ENCODE assay signal across 19 mouse cellular contexts in genomic region chr8:49595501-49595900, GRCm38 (mm10).
DNase-seq lines count a peak whose midpoint lies in the region; ATAC-seq and TF ChIP-seq lines count a peak whose summit lies in the region.
"Had no signal": no experiment of that assay in that cellular context is flagged by ENCODE, and none has a peak within 500 bp of the region (broad histone marks: within the 10 kb centered on the region; RNA-seq: fewer than 3 reads in every experiment).

No protein-coding gene starts in this region.

- 0 out of 2 replicates have a peak, but pooled peaks cover 2% of the 10 kb centered on the region for H3K4me1 ChIP-seq in forebrain, embryonic 14.5 days (ENCODE audit: control insufficient read depth, insufficient read depth, low read length)
- no peaks in the 10 kb centered on the region for H3K4me1 ChIP-seq in forebrain, postnatal 0 days (ENCODE audit: insufficient read depth)
- H3K4me1 ChIP-seq: embryonic facial prominence, embryonic 12.5 days; heart, embryonic 10.5 days; hindbrain, embryonic 13.5 days had no signal

- peak; percentile 46; the same call in 1 of the 2 replicates for ATAC-seq in forebrain, embryonic 14.5 days
- no peak for ATAC-seq in forebrain, postnatal 0 days
- ATAC-seq: activated CD4-positive, CD25-positive, alpha-beta regulatory T cell, adult 4 months; hindbrain, postnatal 0 days; Patski had no signal

- no peak overlapping the region for H3K4me3 ChIP-seq in forebrain, embryonic 14.5 days (ENCODE audit: low read depth, low read length)
- no peak overlapping the region for H3K4me3 ChIP-seq in forebrain, postnatal 0 days (ENCODE audit: low read depth, low read length)
- H3K4me3 ChIP-seq: embryonic facial prominence, embryonic 12.5 days; heart, embryonic 10.5 days; hindbrain, embryonic 13.5 days had no signal

- no peaks in the 10 kb centered on the region for H3K27me3 ChIP-seq in forebrain, embryonic 14.5 days (replicated peaks; ENCODE audit: control insufficient read depth, insufficient read depth, low read length)
- no peaks in the 10 kb centered on the region for H3K27me3 ChIP-seq in forebrain, postnatal 0 days (ENCODE audit: insufficient read depth, low read length)
- H3K27me3 ChIP-seq: CH12.LX; embryonic facial prominence, embryonic 12.5 days; hindbrain, embryonic 13.5 days had no signal

- 16% methylated on average over 2 of the region's 2 CpGs for WGBS in forebrain, embryonic 14.5 days
- WGBS in forebrain, postnatal 0 days: 16% methylated on average over 2 of the region's 2 CpGs

- H3K4me2 ChIP-seq in forebrain, embryonic 14.5 days (ENCODE audit: low read length): no peak overlapping the region
- no peak overlapping the region for H3K4me2 ChIP-seq in forebrain, postnatal 0 days (ENCODE audit: low read depth)
- H3K4me2 ChIP-seq: embryonic facial prominence, embryonic 12.5 days; hindbrain, embryonic 13.5 days had no signal

- no peak overlapping the region for H3K9ac ChIP-seq in forebrain, embryonic 14.5 days (ENCODE audit: low read length)
- no peak overlapping the region for H3K9ac ChIP-seq in forebrain, postnatal 0 days
- H3K9ac ChIP-seq: embryonic facial prominence, embryonic 12.5 days; hindbrain, embryonic 13.5 days had no signal

- peak; percentile 50 to 65 for DNase-seq in cerebellum, postnatal 14 days
- no peak for DNase-seq in cerebellum, adult 11 months
- peak; percentile 63 for DNase-seq in forebrain, embryonic 14.5 days (ENCODE audit: low spot score)
- no peak for DNase-seq in forebrain, postnatal 0 days
- DNase-seq in brain, adult 2 months (ENCODE audit: low read depth, low spot score): peak; percentile 6
- peak; percentile 13 for DNase-seq in retina, embryonic 14.5 days (ENCODE audit: low spot score)
- no peak for DNase-seq in heart, postnatal 4 days
- DNase-seq: adrenal gland, postnatal 14 days; gastrocnemius, postnatal 36 days; heart, adult 18-20 months; heart, postnatal 10 days; kidney, adult 11 months had no signal

- H3K27ac ChIP-seq in forebrain, embryonic 14.5 days (ENCODE audit: low read depth, low read length): no peak overlapping the region
- no peak overlapping the region for H3K27ac ChIP-seq in forebrain, postnatal 0 days (ENCODE audit: low read depth, low read length)
- H3K27ac ChIP-seq: embryonic facial prominence, embryonic 12.5 days; heart, embryonic 10.5 days; hindbrain, embryonic 13.5 days; hindbrain, postnatal 0 days had no signal

- no peak for TF ChIP-seq CTCF in forebrain, postnatal 0 days (IDR thresholded peaks at IDR 0.05; ENCODE audit: low read depth)

- no peaks in the 10 kb centered on the region for H3K9me3 ChIP-seq in forebrain, embryonic 14.5 days (replicated peaks; ENCODE audit: control insufficient read depth, low read length)
- H3K9me3 ChIP-seq in forebrain, postnatal 0 days (ENCODE audit: low read length): no peaks in the 10 kb centered on the region
- H3K9me3 ChIP-seq: embryonic facial prominence, embryonic 12.5 days; heart, embryonic 10.5 days; hindbrain, embryonic 13.5 days had no signal

- H3K36me3 ChIP-seq in forebrain, embryonic 14.5 days (ENCODE audit: control insufficient read depth, insufficient read depth, low read length): no peaks in the 10 kb centered on the region
- H3K36me3 ChIP-seq in forebrain, postnatal 0 days (ENCODE audit: insufficient read depth): no peaks in the 10 kb centered on the region
- H3K36me3 ChIP-seq: embryonic facial prominence, embryonic 12.5 days; heart, embryonic 10.5 days; hindbrain, embryonic 13.5 days had no signal

Comparison
In these comparisons a context has a peak if more than half of its experiments do, and no peak if none do; other contexts are left out.
1. DNase-seq: peak in cerebellum, postnatal 14 days (2 of 2), forebrain, embryonic 14.5 days (single experiment), brain, adult 2 months (single experiment) and retina, embryonic 14.5 days (single experiment); none in cerebellum, adult 11 months (single experiment), forebrain, postnatal 0 days (single experiment) and heart, postnatal 4 days (single experiment).